Mouse (Mus musculus) left cerebral cortex, postnatal 10 days (tissue): Measurements from ENCODE around the gene Npy1r. TPM values are rescaled to one million over a fixed set of nuclear protein-coding genes. Genes with fewer than 3 reads are reported as not detected.

Experiments
- DNase-seq, 2 experiments: peaks; one replicate each; pipeline ENCODE4 v3.0.0; 2021 to 2022; ENCODE audit warnings: low spot score in 2 of 2, mixed read lengths in 1 of 2; ENCODE audit errors: extremely low spot score in 1 of 2
- intact Hi-C: fragments of 180-260 bp; cut with DNase I; formaldehyde crosslinking; loops from one replicate; pipeline ENCODE4 v1.15.1; 2025
- total RNA-seq, 2 experiments: library from RNA; stranded (reverse); gene quantifications; 2 replicates each; pipeline ENCODE4 v1.2.3; 2021

Npy1r gene
- total RNA-seq: 10 to 100 TPM; 24.1 to 27.7 TPM

DNA sequence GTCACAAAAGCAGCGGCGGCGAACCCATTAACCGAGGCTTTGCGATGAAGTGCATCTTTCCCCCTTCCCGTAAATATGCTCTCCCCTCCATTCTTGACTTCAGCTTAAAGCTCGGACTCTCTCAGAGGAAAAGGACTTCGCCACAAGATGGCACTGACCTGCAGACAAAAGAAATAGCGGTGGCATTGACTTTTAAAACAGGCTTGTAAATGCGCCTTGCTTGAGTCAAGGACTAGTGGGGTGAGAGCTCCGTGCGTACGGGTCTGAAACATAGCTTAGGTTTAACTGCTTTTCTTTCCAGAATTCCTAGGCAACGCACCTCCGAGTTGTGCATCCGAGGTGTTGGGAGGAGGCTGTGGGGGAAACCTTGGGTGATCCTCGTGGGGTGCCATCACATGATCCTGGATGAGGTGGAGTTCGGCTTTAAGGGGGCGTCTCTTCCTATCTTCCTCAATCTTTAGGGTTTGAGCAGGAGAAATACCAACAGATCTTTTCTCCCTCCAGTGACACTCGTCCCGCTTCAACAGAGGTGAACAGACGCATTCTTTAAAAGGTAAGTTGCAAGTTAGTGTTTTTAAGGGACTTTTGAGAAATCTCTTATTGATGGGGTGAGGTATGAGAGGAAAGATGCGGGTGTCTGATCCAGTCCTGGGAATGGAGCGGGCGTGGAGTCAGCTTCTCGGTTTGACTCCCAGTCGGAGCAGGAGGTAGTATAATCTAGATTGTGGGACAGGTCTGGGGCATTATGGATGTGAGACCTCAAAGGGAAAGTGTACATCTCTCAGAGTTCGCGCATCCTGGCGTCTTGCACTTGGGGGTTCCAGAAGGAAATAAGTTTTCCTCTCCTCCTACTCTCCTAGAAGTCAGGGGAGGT, at the start of gene Npy1r:
Npy1r (plus strand) TSS at position 223 of the 874 bp plus-strand sequence.
- intact Hi-C loops: loop anchor here (5.0 kb wide), 2 partner anchors 165 to 630 kb away; partner anchors contain the start of gene Naf1
- DNase-seq: peak; percentile 38 to 70

DNA sequence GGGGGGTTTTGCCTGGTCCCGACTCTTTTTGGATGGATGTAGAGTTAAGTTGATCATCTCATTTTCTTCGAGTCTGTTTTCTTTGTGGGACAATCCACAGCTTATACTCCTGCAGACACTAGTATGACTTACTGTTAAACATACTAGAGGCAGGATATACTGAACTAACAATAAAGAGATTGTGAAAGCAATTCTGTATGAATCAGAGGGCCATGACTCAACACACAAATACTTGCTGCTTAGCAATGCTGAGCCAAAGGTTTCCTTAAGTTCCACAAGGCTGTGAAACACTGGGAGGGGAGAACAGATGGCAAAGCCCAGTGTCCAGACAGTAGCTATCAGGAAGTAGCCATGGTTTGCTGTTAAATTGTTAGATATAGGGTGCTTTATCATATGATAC, 15.7 kb upstream of the Npy1r start:
- intact Hi-C loops: no loop called here
- no peak for DNase-seq

DNA sequence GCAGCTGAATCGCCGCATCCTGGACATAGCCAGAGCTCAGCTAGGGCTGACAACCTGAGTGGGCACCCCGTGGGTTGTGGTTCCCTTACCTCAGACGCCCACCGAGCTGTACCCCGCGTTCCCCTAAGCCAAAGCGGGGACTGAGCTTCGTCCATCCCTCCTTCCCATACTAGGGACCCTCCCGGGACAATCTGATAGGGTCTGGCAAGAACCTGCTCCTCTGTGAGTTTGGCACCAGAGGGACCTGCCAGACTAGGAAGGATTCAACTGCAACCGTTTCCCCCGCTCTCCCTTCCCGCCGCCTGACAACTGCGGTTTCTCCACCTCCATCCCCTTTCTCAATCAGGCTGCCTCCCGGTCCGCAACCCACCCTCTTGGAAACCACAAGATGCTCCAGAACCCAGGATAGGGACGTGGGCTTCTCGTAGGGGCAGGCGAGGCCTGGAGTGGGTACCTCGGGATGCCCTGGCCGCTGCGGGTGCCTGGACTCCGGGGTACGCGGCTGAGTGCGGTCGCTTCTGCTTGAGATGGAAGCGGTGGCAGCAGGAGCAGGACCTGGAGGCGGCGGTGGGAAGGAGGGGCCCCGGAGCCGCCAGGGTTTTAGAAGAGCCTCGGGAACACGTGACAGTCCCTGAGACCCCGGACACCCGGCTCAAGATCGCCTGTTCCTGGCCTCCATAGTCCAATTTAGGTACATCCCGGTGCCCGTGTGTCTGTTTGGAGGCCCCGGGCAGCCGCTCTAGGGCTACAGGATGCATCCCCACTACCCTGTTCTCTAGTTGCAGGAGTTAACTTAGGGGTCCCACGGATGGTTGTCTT, 9.3 kb upstream of the Npy1r start, which contains the start of gene Npy5r:
Npy5r (minus strand) TSS at position 618 of the 819 bp plus-strand sequence.
- intact Hi-C loops: no loop called here
- peak in 1 of 2 experiments; percentile 45 for DNase-seq

DNA sequence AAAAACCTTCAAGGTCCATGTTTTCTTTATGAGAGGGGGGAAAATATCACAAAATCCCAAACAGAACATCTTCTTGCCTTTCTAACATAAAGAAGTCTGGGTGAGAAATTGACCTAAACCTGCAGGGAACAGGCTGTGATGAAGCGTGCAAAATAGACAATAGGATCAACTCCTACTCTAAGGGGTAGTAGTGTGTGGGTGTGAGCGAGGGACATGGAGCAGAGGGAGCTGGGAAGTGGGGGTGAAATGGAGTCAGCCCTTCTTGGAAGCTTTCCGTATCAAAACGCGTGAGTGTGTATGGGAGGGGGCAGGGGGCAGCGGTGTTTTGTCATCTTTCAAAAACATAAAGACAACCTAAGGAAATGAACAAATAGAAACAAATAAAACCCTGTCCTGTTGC, 8.6 kb upstream of the Npy1r start:
- intact Hi-C loops: no loop called here
- DNase-seq: no peak

DNA sequence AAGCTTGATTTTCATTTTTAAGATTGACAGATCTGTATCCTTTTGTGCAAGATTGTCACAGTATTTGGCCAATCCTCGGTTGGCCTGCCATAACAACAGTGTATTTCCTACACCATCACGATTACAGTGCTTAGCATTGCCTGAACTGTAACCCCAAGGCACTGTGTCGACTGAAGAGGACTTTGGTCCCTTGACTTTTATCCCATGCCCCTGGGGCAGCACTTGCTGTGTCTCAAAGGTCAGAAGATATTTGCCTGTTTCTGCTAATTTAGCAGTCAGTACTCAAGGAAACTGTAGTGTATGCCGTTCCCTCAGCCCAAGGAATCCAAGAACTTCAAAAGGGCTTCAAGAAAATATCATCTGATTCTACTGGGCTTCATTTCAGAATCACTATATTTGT, 8.2 kb upstream of the Npy1r start:
- intact Hi-C loops: no loop called here
- DNase-seq: no peak

DNA sequence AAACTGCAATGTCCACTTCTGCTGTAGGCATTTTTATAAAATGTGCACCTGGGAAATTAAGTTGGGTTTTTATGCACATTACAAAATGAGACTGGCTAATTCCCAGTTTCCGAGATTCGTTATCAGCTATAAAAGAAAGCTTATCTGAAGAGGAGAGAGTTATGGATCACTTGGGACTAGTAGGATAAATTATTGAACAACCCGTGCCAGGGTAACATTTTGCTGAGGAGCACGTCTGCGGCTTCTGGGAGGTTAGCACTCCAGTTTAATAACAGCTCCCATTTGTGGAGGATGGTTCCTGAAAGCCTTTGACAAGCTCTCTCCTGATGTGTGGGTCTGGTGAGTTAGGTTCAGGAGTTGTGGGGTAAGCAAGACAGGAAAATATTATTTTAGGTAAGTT, 6.6 kb upstream of the Npy1r start:
- no peak for DNase-seq
- intact Hi-C loops: no loop called here

DNA sequence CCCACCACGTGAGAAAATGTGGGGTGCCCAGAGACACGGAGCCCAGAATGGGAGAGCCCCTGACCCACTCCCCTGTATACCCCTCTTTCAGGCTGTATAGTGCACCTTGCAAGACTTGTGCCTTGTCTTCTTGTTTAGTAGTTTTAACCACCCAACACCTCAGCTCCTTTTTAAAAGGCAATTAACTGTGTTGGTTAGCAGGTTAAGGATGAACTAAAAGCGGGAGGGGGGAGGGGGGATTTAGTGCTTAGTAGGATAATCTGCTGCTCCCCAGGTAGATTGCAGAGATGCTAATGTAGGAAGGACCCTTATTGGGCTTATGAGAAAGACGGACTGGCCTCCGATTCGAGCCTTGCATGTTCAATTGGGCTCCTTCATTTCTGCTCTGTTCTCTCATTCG, 1.0 kb downstream of the Npy1r start:
- no peak for DNase-seq

DNA sequence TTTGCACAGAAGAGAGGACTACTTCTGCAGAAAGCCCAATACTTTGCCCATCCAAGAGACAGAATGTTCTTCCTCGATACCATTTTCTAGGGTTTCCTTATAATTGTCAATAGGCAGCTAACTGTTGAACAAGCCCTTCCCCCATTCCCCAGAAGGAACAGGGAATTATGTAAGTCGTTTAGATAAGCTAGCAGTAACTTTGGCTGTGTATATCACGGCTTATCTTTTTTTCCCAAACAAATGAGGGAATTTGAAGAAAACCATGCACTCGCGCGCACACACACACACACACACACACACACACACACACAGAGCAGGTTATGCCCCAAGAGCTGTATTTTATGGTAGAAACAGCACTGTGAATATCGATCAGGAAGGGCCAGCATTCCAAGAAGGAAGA, 1.8 kb downstream of the Npy1r start:
- intact Hi-C loops: loop anchor here (5.0 kb wide), 2 partner anchors 164 to 629 kb away; partner anchors contain the start of gene Naf1
- DNase-seq: no peak

More for the DNA sequence above, 1.0 kb downstream of the Npy1r start:
- intact Hi-C loops: loop anchor here (5.0 kb wide), 2 partner anchors 164 to 629 kb away; partner anchors contain the start of gene Naf1

DNA sequence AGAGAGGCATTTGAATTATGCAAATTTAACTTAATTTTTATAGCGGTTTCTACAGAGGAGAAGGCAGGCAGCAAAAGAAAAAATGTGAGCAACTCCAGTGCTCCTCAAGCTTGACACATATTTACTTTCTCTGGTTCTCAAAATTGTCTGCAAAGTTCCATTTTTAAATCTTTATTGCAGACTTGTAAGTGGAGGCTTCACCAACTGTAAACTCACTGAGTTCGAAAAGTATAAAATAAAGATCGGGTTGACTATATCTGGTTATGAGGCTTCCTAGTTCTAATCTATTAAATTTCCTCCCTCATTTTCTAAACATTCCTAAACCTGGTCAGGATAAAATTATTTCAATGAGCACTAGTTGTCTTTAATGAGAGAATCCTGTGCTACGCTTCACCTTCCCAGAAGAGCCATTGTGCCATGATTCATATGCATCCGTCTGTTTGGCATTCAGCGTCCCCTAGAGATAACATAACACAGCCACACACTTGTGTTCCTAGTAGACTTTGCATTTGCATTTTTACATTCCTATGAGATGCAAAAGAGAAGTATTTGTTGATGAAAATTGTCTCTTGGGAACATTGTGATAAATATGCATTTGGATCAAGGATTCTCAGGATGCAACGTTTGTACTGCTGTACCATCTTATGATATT, 17.5 kb downstream of the Npy1r start:
- DNase-seq: no peak
- intact Hi-C loops: no loop called here

DNA sequence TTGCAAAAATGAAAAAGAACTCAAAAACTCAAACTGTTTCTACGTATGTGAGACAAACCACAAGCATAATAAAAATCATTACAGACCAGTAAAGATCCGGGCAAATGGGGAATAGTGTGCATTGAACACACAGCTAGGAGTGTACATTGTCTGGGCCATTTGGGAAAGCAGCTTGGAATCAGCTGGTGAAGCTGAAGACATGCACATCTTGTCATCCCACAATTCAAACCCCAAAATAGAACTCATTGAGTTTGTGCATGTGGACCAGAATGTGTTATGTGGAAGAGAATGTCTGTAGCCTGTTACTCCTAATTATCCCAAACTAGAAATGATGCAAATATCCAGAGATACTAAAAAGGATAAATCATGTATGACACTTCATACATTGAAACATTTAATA, 25.8 kb downstream of the Npy1r start:
- intact Hi-C loops: no loop called here
- DNase-seq: peak in 1 of 2 experiments; percentile 40

DNA sequence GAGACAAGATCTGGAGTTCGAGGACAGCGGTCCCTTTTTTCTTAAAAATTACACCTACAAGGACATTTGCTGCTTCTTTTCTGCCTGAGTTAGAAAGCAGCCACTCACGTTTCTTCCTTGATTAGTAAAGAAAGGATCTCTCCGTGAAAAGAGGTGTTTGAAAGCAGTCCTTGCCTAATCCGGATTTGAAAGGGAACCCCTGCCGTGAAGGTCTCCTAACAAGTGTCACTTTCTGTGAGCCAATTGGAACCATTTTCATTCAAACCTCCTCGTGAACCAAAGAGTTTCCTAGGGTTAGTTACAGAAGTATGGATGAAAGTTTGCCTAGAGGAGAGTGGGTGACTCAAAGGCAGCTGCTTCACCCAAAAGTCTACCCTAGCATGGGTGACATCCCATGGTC, 32.5 kb downstream of the Npy1r start:
- no peak for DNase-seq
- intact Hi-C loops: no loop called here

DNA sequence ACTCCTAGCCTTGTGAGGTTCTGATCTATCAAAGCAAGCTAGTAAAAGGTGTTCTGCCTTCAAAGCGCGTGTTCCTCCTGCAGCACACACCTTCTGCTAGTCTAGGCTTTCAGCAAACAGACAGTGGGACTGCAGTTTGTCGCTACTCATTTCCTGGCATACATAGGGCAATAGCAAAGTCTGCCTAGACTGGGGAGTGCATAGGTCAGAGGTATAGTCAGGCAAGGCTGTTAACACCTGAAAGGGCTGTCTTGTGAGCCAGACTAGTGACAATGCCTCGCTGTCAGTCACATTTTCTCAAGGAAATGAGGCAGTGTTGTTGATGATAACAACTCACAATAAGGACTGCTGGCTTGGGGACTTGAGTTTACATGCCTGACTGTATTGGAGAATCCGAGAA, 35.0 kb downstream of the Npy1r start:
- intact Hi-C loops: no loop called here
- DNase-seq: no peak

DNA sequence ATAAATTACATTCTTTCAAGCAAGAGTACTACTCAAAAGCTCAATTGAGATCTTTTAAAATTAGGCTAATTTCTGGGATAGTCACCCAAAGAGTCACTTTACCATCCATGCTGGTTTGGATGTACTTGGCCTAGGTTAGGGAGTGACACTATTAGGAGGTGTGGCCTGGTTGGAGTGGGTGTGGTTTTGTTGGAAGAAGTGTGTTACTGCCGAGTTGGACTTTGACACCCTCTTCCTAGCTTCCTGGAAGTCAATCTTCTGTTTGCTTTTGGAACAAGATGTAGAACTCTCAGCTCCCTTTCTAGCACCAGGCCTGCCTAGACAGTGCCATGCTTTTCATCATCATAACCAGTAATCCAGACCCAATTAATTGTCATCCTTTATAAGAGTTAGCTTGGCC, 45.4 kb downstream of the Npy1r start:
- intact Hi-C loops: no loop called here
- DNase-seq: no peak

DNA sequence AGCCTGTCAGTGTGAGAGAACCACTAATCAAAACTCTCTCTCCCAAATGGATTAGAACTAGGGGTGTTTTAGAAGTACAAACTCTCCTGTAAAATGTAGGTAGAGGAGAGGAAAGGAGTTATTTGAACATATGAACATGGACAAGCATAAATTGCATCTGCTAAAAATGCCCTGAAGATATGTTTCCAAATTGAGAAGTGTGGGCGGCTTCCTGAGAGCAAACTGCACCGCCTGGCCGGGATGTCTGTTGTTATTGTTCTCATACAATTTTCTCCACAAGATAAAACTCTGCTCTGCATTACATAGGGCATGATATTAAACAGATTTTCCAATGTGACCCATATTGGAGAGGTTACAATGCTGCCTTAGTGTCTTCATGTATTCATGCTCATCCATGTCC, 48.6 kb downstream of the Npy1r start:
- no peak for DNase-seq
- intact Hi-C loops: no loop called here

DNA sequence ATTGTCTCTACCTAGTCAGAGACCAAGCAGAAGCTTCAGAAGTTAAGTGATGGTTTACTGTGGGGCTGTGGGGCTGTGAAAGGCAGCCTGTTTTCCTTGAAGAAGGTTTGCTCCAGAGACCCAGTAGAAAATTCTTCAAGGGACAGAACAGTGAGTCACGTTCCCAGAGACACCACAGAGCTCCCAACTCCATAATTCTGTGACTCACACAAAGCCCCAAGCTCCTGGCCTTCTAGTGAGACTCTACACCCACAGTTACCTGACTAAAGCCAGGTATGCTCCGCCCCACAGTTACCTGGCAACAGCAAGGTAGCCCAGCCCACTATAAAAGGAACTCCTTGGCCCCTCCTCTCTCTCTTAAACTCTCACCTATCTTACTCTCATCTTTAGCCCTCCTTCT, 54.6 kb downstream of the Npy1r start:
- intact Hi-C loops: no loop called here
- DNase-seq: no peak

DNA sequence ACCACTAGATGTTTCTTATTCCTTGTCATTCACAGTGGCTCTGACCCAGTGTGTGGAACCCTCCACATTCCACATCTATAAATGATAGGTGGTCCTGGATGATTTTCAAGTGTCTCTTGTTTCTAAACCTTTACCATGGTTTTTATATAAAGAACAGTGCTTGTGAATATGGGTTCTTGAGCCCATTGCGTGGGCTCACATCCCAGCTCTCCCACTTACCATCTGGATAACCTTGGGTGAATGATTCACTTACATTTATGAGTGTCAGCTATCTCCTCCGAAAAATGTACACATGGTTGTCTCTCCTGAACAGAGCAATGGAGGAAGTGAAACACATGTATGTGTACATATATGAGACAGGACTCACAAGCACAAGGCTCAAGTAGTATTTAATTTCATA, 59.2 kb downstream of the Npy1r start:
- intact Hi-C loops: no loop called here
- DNase-seq: no peak
